Mouse (Mus musculus) embryonic fibroblast, embryonic 13.5 days (primary cell): ENCODE measurements around the gene Tysnd1.

Experiments used
- CTCF ChIP-seq: IDR thresholded peaks from 2 replicates; pipeline ENCODE4 v1.5.1; 2011; ENCODE audit warnings: mild to moderate bottlenecking, control low read depth, low read length, moderate library complexity, borderline replicate concordance; ENCODE audit not compliant: insufficient read depth
- POLR2A ChIP-seq: IDR thresholded peaks from 2 replicates; pipeline ENCODE4 v1.6.1; 2011; ENCODE audit warnings: low read depth, mild to moderate bottlenecking, control low read depth, low read length, moderate library complexity

GRCm38 (mm10) chr10:61665111-61665510 is 30.2 kb upstream of the Tysnd1 start:
- TF ChIP-seq POLR2A (no peak), CTCF (no peak)
